Mouse (Mus musculus) G1E (cell line): ENCODE measurements around the gene Sgca.

Experiments used
- CTCF ChIP-seq: IDR thresholded peaks from 2 replicates; pipeline ENCODE4 v1.5.1; 2012; ENCODE audit warnings: low read depth, low read length, inconsistent platforms, mixed read lengths
- TAL1 ChIP-seq: conservative IDR thresholded peaks from 2 replicates; pipeline ENCODE4 v1.6.1; 2012; ENCODE audit warnings: low read depth, low read length, inconsistent platforms, mixed read lengths

GRCm38 (mm10) chr11:94976199-94976598, at the start of gene Sgca:
- TF ChIP-seq CTCF (no peak), TAL1 (no peak)
